ENCODE assay signal across 20 mouse cellular contexts in genomic region chr6:97918051-97918450, GRCm38 (mm10).
DNase-seq lines count a peak whose midpoint lies in the region; ATAC-seq and TF ChIP-seq lines count a peak whose summit lies in the region.
"Had no signal": no experiment of that assay in that cellular context is flagged by ENCODE, and none has a peak within 500 bp of the region (broad histone marks: within the 10 kb centered on the region; RNA-seq: fewer than 3 reads in every experiment).

No protein-coding gene starts in this region.

- H3K27ac ChIP-seq in gastrocnemius, adult 2 months, result peak overlapping the region; percentile 2; the same call in 1 of the 2 replicates
- H3K27ac ChIP-seq in lung, embryonic 16.5 days (ENCODE audit: low read length), result peak overlapping the region; percentile 47; the same call in 1 of the 2 replicates
- no peak overlapping the region for H3K27ac ChIP-seq in lung, postnatal 0 days (ENCODE audit: low read length)
- peak overlapping the region; percentile 95 to 96 for H3K27ac ChIP-seq in heart, embryonic 14.5 days (replicated peaks in 1 of 2; ENCODE audit: control insufficient read depth in 1 of 2, insufficient read depth in 1 of 2, low read depth in 2 of 2, low read length in 2 of 2)
- H3K27ac ChIP-seq: forebrain, embryonic 12.5 days; hindbrain, embryonic 15.5 days; limb, embryonic 12.5 days; liver, embryonic 13.5 days had no signal

- ATAC-seq in lung, embryonic 16.5 days (ENCODE audit: low read depth), result 0 out of 2 replicates have a peak, but pooled peaks have one; percentile 45
- no peak for ATAC-seq in lung, postnatal 0 days
- ATAC-seq in heart, embryonic 14.5 days (ENCODE audit: insufficient number of reproducible peaks, insufficient read depth, low FRiP score, low read depth), result peak; percentile 95
- ATAC-seq: CD4-positive, CD25-positive, alpha-beta regulatory T cell, adult 4 months had no signal

- H3K9ac ChIP-seq in lung, embryonic 16.5 days (ENCODE audit: low read length), result no peak overlapping the region
- H3K9ac ChIP-seq in lung, postnatal 0 days (replicated peaks; ENCODE audit: low read depth), result no peak overlapping the region
- H3K9ac ChIP-seq in heart, embryonic 14.5 days (ENCODE audit: low read length), result peak overlapping the region; percentile 42; the same call in 1 of the 2 replicates
- H3K9ac ChIP-seq: forebrain, embryonic 12.5 days; hindbrain, embryonic 15.5 days; limb, embryonic 12.5 days; liver, embryonic 13.5 days had no signal

- no peaks in the 10 kb centered on the region for H3K36me3 ChIP-seq in lung, embryonic 16.5 days (ENCODE audit: control insufficient read depth, insufficient read depth, low read length)
- H3K36me3 ChIP-seq in lung, postnatal 0 days (ENCODE audit: insufficient read depth, low read length), result no peaks in the 10 kb centered on the region
- no peaks in the 10 kb centered on the region for H3K36me3 ChIP-seq in heart, embryonic 14.5 days (ENCODE audit: control insufficient read depth, insufficient read depth, low read length)
- H3K36me3 ChIP-seq: forebrain, embryonic 12.5 days; G1E; hindbrain, embryonic 15.5 days; limb, embryonic 12.5 days; liver, embryonic 13.5 days had no signal

- no peaks in the 10 kb centered on the region; the same call in 1 of the 2 replicates for H3K4me1 ChIP-seq in lung, embryonic 16.5 days (replicated peaks; ENCODE audit: control insufficient read depth, insufficient read depth, low read length)
- no peaks in the 10 kb centered on the region for H3K4me1 ChIP-seq in lung, postnatal 0 days (ENCODE audit: insufficient read depth, low read depth, low read length)
- peaks cover 35 to 54% of the 10 kb centered on the region in 2 experiments for H3K4me1 ChIP-seq in heart, embryonic 14.5 days (ENCODE audit: control insufficient read depth in 2 of 2, insufficient read depth in 2 of 2, low read length in 2 of 2)
- H3K4me1 ChIP-seq: liver, embryonic 13.5 days had no signal

- 28% methylated on average over 4 of the region's 4 CpGs for WGBS in lung, embryonic 16.5 days
- 37% methylated on average over 4 of the region's 4 CpGs for WGBS in lung, postnatal 0 days
- 4% methylated on average over 4 of the region's 4 CpGs for WGBS in heart, embryonic 14.5 days

- no peaks in the 10 kb centered on the region for H3K27me3 ChIP-seq in lung, embryonic 16.5 days (ENCODE audit: control insufficient read depth, insufficient read depth, low read depth, low read length)
- H3K27me3 ChIP-seq in lung, postnatal 0 days (replicated peaks; ENCODE audit: insufficient read depth, low read length), result no peaks in the 10 kb centered on the region
- H3K27me3 ChIP-seq in heart, embryonic 14.5 days (ENCODE audit: control insufficient read depth, insufficient read depth, low read length), result no peaks in the 10 kb centered on the region
- H3K27me3 ChIP-seq: forebrain, embryonic 12.5 days; hindbrain, embryonic 15.5 days; limb, embryonic 12.5 days; liver, embryonic 13.5 days had no signal

- no peak for TF ChIP-seq CTCF in gastrocnemius, adult 2 months (IDR thresholded peaks at IDR 0.05)
- no peak for TF ChIP-seq CTCF in lung, postnatal 0 days (IDR thresholded peaks at IDR 0.05)

- no peak for DNase-seq in gastrocnemius, adult 2 months
- no peak for DNase-seq in gastrocnemius, adult 18-20 months (ENCODE audit: low spot score)
- no peak for DNase-seq in lung, postnatal 0 days (ENCODE audit: low spot score)
- DNase-seq in left cerebral cortex, postnatal 14 days (ENCODE audit: low spot score in 2 of 2), result no peak
- no peak for DNase-seq in thymus, postnatal 25 days
- no peak for DNase-seq in left cerebral cortex, postnatal 36 days (ENCODE audit: low spot score in 2 of 2)
- DNase-seq: cerebellum, adult 9-11 months; kidney, adult 11 months; liver, embryonic 13.5 days; right cerebral cortex, postnatal 4 days; thymus, postnatal 14 days had no signal

- no peak for TF ChIP-seq EP300 in lung, postnatal 0 days (IDR thresholded peaks at IDR 0.05)

- H3K9me3 ChIP-seq in lung, embryonic 16.5 days (ENCODE audit: control insufficient read depth, low read length), result no peaks in the 10 kb centered on the region
- H3K9me3 ChIP-seq in lung, postnatal 0 days (ENCODE audit: low read length), result no peaks in the 10 kb centered on the region
- H3K9me3 ChIP-seq in heart, embryonic 14.5 days (ENCODE audit: control insufficient read depth, low read length), result no peaks in the 10 kb centered on the region
- H3K9me3 ChIP-seq: forebrain, embryonic 12.5 days; hindbrain, embryonic 15.5 days; limb, embryonic 12.5 days; liver, embryonic 13.5 days had no signal

- intact Hi-C loops in gastrocnemius, adult 2 months (cut with DNase I), result no loop called here
- intact Hi-C loops in left cerebral cortex, postnatal 14 days (cut with DNase I), result no loop called here
- intact Hi-C loops in left cerebral cortex, postnatal 36 days (cut with DNase I), result no loop called here

- H3K4me2 ChIP-seq in lung, embryonic 16.5 days (ENCODE audit: low read depth, low read length), result no peak overlapping the region
- no peak overlapping the region for H3K4me2 ChIP-seq in lung, postnatal 0 days (replicated peaks; ENCODE audit: low read depth, low read length)
- peak overlapping the region; percentile 52 for H3K4me2 ChIP-seq in heart, embryonic 14.5 days (ENCODE audit: low read length)
- H3K4me2 ChIP-seq: forebrain, embryonic 12.5 days; hindbrain, embryonic 15.5 days; limb, embryonic 12.5 days; liver, embryonic 13.5 days; midbrain, embryonic 11.5 days had no signal

- no peak overlapping the region for H3K4me3 ChIP-seq in gastrocnemius, adult 2 months
- H3K4me3 ChIP-seq in lung, embryonic 16.5 days (ENCODE audit: low read length), result no peak overlapping the region
- H3K4me3 ChIP-seq in lung, postnatal 0 days (ENCODE audit: low read depth, low read length), result no peak overlapping the region
- H3K4me3 ChIP-seq in heart, embryonic 14.5 days (ENCODE audit: control insufficient read depth in 1 of 2, insufficient read depth in 1 of 2, low read depth in 1 of 2, low read length in 2 of 2), result no peak overlapping the region
- H3K4me3 ChIP-seq: forebrain, embryonic 12.5 days; hindbrain, embryonic 15.5 days; limb, embryonic 12.5 days; liver, embryonic 13.5 days; myocyte had no signal
